ENCODE assay signal across 9 mouse cellular contexts in genomic region chr9:60548182-60548581, GRCm38 (mm10). TPM values are rescaled to one million over a fixed set of nuclear protein-coding genes. Genes with fewer than 3 reads are reported as not detected.
DNase-seq lines count a peak whose midpoint lies in the region; ATAC-seq and TF ChIP-seq lines count a peak whose summit lies in the region.
"Had no signal": no experiment of that assay in that cellular context is flagged by ENCODE, and none has a peak within 500 bp of the region (broad histone marks: within the 10 kb centered on the region; RNA-seq: fewer than 3 reads in every experiment).

No protein-coding gene starts in this region.

- DNase-seq in midbrain, embryonic 10.5 days (ENCODE audit: low spot score): peak; percentile 38
- peak; percentile 26 to 43 for DNase-seq in adrenal gland, adult 18-20 months (ENCODE audit: low spot score in 2 of 2)
- DNase-seq in embryo, embryonic 11.5 days (ENCODE audit: low read depth, low spot score): peak; percentile 13
- DNase-seq in kidney, adult 8-10 months: peak; percentile 45 to 54
- DNase-seq in lung, postnatal 0 days (ENCODE audit: low spot score): peak; percentile 61
- DNase-seq in thymus, postnatal 14 days: peak; percentile 21

- no peak for TF ChIP-seq EP300 in lung, postnatal 0 days (IDR thresholded peaks at IDR 0.05)

- 28% methylated on average over 4 of the region's 4 CpGs for WGBS in midbrain, embryonic 10.5 days
- WGBS in midbrain, embryonic 15.5 days: 27% methylated on average over 4 of the region's 4 CpGs
- 30% methylated on average over 4 of the region's 4 CpGs for WGBS in lung, postnatal 0 days

- H3K4me2 ChIP-seq in midbrain, embryonic 15.5 days: no peak overlapping the region
- no peak overlapping the region for H3K4me2 ChIP-seq in lung, postnatal 0 days (replicated peaks; ENCODE audit: low read depth, low read length)
- H3K4me2 ChIP-seq: limb, embryonic 13.5 days had no signal

- no peaks in the 10 kb centered on the region for H3K4me1 ChIP-seq in midbrain, embryonic 10.5 days
- H3K4me1 ChIP-seq in midbrain, embryonic 15.5 days: no peaks in the 10 kb centered on the region
- peaks cover 4% of the 10 kb centered on the region; the same call in 1 of the 2 replicates for H3K4me1 ChIP-seq in lung, postnatal 0 days (ENCODE audit: insufficient read depth, low read depth, low read length)

- ATAC-seq in midbrain, embryonic 15.5 days (replicated peaks): no peak
- peak; percentile 48 for ATAC-seq in lung, postnatal 0 days
- no peak for ATAC-seq in frontal cortex, adult (ENCODE audit: low TSS enrichment)

- H3K36me3 ChIP-seq in midbrain, embryonic 10.5 days: no peaks in the 10 kb centered on the region
- no peaks in the 10 kb centered on the region for H3K36me3 ChIP-seq in midbrain, embryonic 15.5 days (replicated peaks)
- no peaks in the 10 kb centered on the region for H3K36me3 ChIP-seq in lung, postnatal 0 days (ENCODE audit: insufficient read depth, low read length)
- H3K36me3 ChIP-seq: limb, embryonic 13.5 days had no signal

- H3K9ac ChIP-seq in midbrain, embryonic 15.5 days: no peak overlapping the region
- no peak overlapping the region for H3K9ac ChIP-seq in lung, postnatal 0 days (replicated peaks; ENCODE audit: low read depth)
- H3K9ac ChIP-seq: limb, embryonic 13.5 days had no signal

- no peaks in the 10 kb centered on the region for H3K27me3 ChIP-seq in midbrain, embryonic 10.5 days (ENCODE audit: low read depth, poor library complexity, severe bottlenecking)
- H3K27me3 ChIP-seq in midbrain, embryonic 15.5 days (replicated peaks): no peaks in the 10 kb centered on the region
- H3K27me3 ChIP-seq in lung, postnatal 0 days (replicated peaks; ENCODE audit: insufficient read depth, low read length): no peaks in the 10 kb centered on the region
- H3K27me3 ChIP-seq: limb, embryonic 13.5 days had no signal

- TF ChIP-seq CTCF in lung, postnatal 0 days (IDR thresholded peaks at IDR 0.05): peak; percentile 88

- H3K27ac ChIP-seq in midbrain, embryonic 10.5 days (replicated peaks): no peak overlapping the region
- no peak overlapping the region for H3K27ac ChIP-seq in midbrain, embryonic 15.5 days
- H3K27ac ChIP-seq in lung, postnatal 0 days (ENCODE audit: low read length): no peak overlapping the region
- H3K27ac ChIP-seq: limb, embryonic 13.5 days had no signal

- H3K4me3 ChIP-seq in midbrain, embryonic 10.5 days: no peak overlapping the region
- no peak overlapping the region for H3K4me3 ChIP-seq in midbrain, embryonic 15.5 days
- no peak overlapping the region for H3K4me3 ChIP-seq in lung, postnatal 0 days (ENCODE audit: low read depth, low read length)
- H3K4me3 ChIP-seq: limb, embryonic 13.5 days had no signal

- no peaks in the 10 kb centered on the region for H3K9me3 ChIP-seq in midbrain, embryonic 10.5 days (replicated peaks)
- H3K9me3 ChIP-seq in midbrain, embryonic 15.5 days: no peaks in the 10 kb centered on the region
- H3K9me3 ChIP-seq in lung, postnatal 0 days (ENCODE audit: low read length): no peaks in the 10 kb centered on the region
- H3K9me3 ChIP-seq: limb, embryonic 13.5 days had no signal

RNA-seq across cellular contexts. Expression of gene Thsd4, which starts 26.3 kb away (rescaled TPM):
- 4.1 and 9.6 TPM in 2 replicates for polyA plus RNA-seq in midbrain, embryonic 10.5 days (2016; fragmentation: Nextera tagmentation; extraction: Ambion mirVana)
- polyA plus RNA-seq in midbrain, embryonic 15.5 days (2015; fragmentation: Nextera tagmentation; extraction: Ambion mirVana): 6.4 and 8.5 TPM in 2 replicates
- total RNA-seq in adrenal gland, adult 18-20 months (2021): 1 to 10 TPM; 3.2 to 3.6 TPM
- polyA plus RNA-seq in lung, postnatal 0 days (2015; fragmentation: Nextera tagmentation; extraction: Ambion mirVana): 3.4 and 3.6 TPM in 2 replicates
